ENCODE assay signal across 8 mouse cellular contexts in the genomic region with DNA sequence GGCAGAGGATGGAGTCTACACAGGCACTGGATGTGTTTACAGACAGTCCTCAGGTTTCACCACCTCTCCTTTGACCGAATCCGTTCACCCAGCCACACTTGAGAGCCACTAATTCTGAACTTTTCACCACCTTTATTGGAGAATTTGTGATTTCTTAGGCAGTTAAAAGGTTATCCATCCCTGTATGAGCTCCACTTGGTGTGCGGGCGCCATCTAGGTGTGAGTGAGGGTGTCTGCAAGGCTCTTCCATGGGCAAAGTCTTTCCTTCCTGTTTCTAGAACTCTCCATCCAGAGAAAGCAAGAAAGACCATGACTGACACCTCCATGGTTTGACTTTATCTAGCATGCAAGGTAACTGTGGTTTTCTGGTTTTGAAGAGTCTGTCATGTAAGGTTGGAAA.
A peak's percentile ranks its signal among the peaks of the same experiment; 100 is the strongest.
DNase-seq lines count a peak whose midpoint lies in the region; ATAC-seq and TF ChIP-seq lines count a peak whose summit lies in the region.

No protein-coding gene starts in this region.

- H3K27ac ChIP-seq in midbrain, embryonic 11.5 days (ENCODE audit: low read depth, low read length): no peak overlapping the region
- H3K27ac ChIP-seq in midbrain, embryonic 16.5 days (ENCODE audit: low read length): no peak overlapping the region
- no peak overlapping the region for H3K27ac ChIP-seq in cortical plate, adult 2 months (ENCODE audit: insufficient read depth, low read length)
- 0 out of 2 replicates have a peak overlapping the region, but pooled peaks have one; percentile 28 for H3K27ac ChIP-seq in kidney, embryonic 15.5 days
- H3K27ac ChIP-seq in lung, embryonic 14.5 days (ENCODE audit: low read depth): no peak overlapping the region
- no peak overlapping the region; the same call in 1 of the 2 replicates for H3K27ac ChIP-seq in stomach, postnatal 0 days (replicated peaks)

- H3K4me1 ChIP-seq in midbrain, embryonic 11.5 days (ENCODE audit: control insufficient read depth, insufficient read depth, low read length): no peaks in the 10 kb centered on the region
- no peaks in the 10 kb centered on the region for H3K4me1 ChIP-seq in midbrain, embryonic 16.5 days (ENCODE audit: control insufficient read depth, insufficient read depth, low read length)
- H3K4me1 ChIP-seq in cortical plate, adult 2 months (ENCODE audit: control insufficient read depth, insufficient read depth, low read length): no peaks in the 10 kb centered on the region
- peaks cover 32% of the 10 kb centered on the region for H3K4me1 ChIP-seq in kidney, embryonic 15.5 days
- peaks cover 9% of the 10 kb centered on the region; the same call in 1 of the 2 replicates for H3K4me1 ChIP-seq in lung, embryonic 14.5 days (ENCODE audit: insufficient read depth)
- peaks cover 10% of the 10 kb centered on the region; the same call in 1 of the 2 replicates for H3K4me1 ChIP-seq in stomach, postnatal 0 days (replicated peaks; ENCODE audit: control insufficient read depth, insufficient read depth)

- TF ChIP-seq EP300 in stomach, postnatal 0 days (optimal IDR thresholded peaks at IDR 0.05): no peak

- no peaks in the 10 kb centered on the region for H3K36me3 ChIP-seq in midbrain, embryonic 11.5 days (ENCODE audit: control insufficient read depth, insufficient read depth, low read length)
- H3K36me3 ChIP-seq in midbrain, embryonic 16.5 days (ENCODE audit: control insufficient read depth, insufficient read depth, low read length): no peaks in the 10 kb centered on the region
- H3K36me3 ChIP-seq in kidney, embryonic 15.5 days: no peaks in the 10 kb centered on the region
- H3K36me3 ChIP-seq in lung, embryonic 14.5 days (ENCODE audit: insufficient read depth): no peaks in the 10 kb centered on the region
- no peaks in the 10 kb centered on the region for H3K36me3 ChIP-seq in stomach, postnatal 0 days (ENCODE audit: control insufficient read depth, insufficient read depth, low read length)

- no peak overlapping the region for H3K4me3 ChIP-seq in midbrain, embryonic 11.5 days (ENCODE audit: low read depth, low read length)
- no peak overlapping the region for H3K4me3 ChIP-seq in midbrain, embryonic 16.5 days (ENCODE audit: low read depth, low read length)
- H3K4me3 ChIP-seq in cortical plate, adult 2 months (ENCODE audit: insufficient read depth, low read length): no peak overlapping the region
- H3K4me3 ChIP-seq in kidney, embryonic 15.5 days (replicated peaks): no peak overlapping the region
- no peak overlapping the region for H3K4me3 ChIP-seq in lung, embryonic 14.5 days (ENCODE audit: low read depth, low read length)
- H3K4me3 ChIP-seq in stomach, postnatal 0 days (ENCODE audit: low read depth, low read length): no peak overlapping the region

- no peaks in the 10 kb centered on the region for H3K9me3 ChIP-seq in midbrain, embryonic 11.5 days (ENCODE audit: control insufficient read depth, low read length)
- no peaks in the 10 kb centered on the region for H3K9me3 ChIP-seq in midbrain, embryonic 16.5 days (replicated peaks; ENCODE audit: control insufficient read depth, low read length, poor library complexity, severe bottlenecking)
- no peaks in the 10 kb centered on the region for H3K9me3 ChIP-seq in kidney, embryonic 15.5 days (replicated peaks)
- no peaks in the 10 kb centered on the region for H3K9me3 ChIP-seq in lung, embryonic 14.5 days (ENCODE audit: low read depth, low read length)
- H3K9me3 ChIP-seq in stomach, postnatal 0 days (ENCODE audit: control insufficient read depth, low read length): no peaks in the 10 kb centered on the region

- no peak for TF ChIP-seq POLR2A in cortical plate, adult 2 months (IDR thresholded peaks at IDR 0.05; ENCODE audit: extremely low read depth, insufficient read depth, low read length)

- no peak overlapping the region for H3K4me2 ChIP-seq in midbrain, embryonic 11.5 days
- no peak overlapping the region for H3K4me2 ChIP-seq in midbrain, embryonic 16.5 days (ENCODE audit: low read length)
- no peak overlapping the region for H3K4me2 ChIP-seq in kidney, embryonic 15.5 days
- no peak overlapping the region for H3K4me2 ChIP-seq in lung, embryonic 14.5 days
- no peak overlapping the region for H3K4me2 ChIP-seq in stomach, postnatal 0 days (replicated peaks; ENCODE audit: low read depth)

- peak; percentile 10 to 24 for DNase-seq in cerebellum, adult 18-20 months
- no peak for DNase-seq in cerebellum, adult 9-10 months
- DNase-seq in midbrain, embryonic 11.5 days (ENCODE audit: low spot score, missing footprints): peak; percentile 90
- DNase-seq in lung, embryonic 14.5 days: peak; percentile 83
- DNase-seq in stomach, postnatal 0 days (ENCODE audit: low spot score): peak; percentile 67

- 34% methylated on average over 4 of the region's 4 CpGs for WGBS in midbrain, embryonic 11.5 days
- WGBS in midbrain, embryonic 16.5 days: 45% methylated on average over 4 of the region's 4 CpGs
- 24% methylated on average over 4 of the region's 4 CpGs for WGBS in kidney, embryonic 15.5 days
- 21% methylated on average over 4 of the region's 4 CpGs for WGBS in lung, embryonic 14.5 days
- 23% methylated on average over 4 of the region's 4 CpGs for WGBS in stomach, postnatal 0 days

- no peak for ATAC-seq in midbrain, embryonic 11.5 days (ENCODE audit: low FRiP score)
- ATAC-seq in midbrain, embryonic 16.5 days: no peak
- no peak for ATAC-seq in kidney, embryonic 15.5 days (replicated peaks; ENCODE audit: low FRiP score)
- no peak for ATAC-seq in lung, embryonic 14.5 days (ENCODE audit: insufficient read depth)
- ATAC-seq in stomach, postnatal 0 days (ENCODE audit: low FRiP score, low TSS enrichment): no peak

- no peaks in the 10 kb centered on the region for H3K27me3 ChIP-seq in midbrain, embryonic 11.5 days (ENCODE audit: control insufficient read depth, insufficient read depth, low read length)
- H3K27me3 ChIP-seq in midbrain, embryonic 16.5 days (ENCODE audit: control insufficient read depth, insufficient read depth, low read depth, low read length): no peaks in the 10 kb centered on the region
- no peaks in the 10 kb centered on the region for H3K27me3 ChIP-seq in kidney, embryonic 15.5 days
- no peaks in the 10 kb centered on the region for H3K27me3 ChIP-seq in lung, embryonic 14.5 days (ENCODE audit: insufficient read depth, low read length)
- H3K27me3 ChIP-seq in stomach, postnatal 0 days (ENCODE audit: control insufficient read depth, insufficient read depth, low read length): no peaks in the 10 kb centered on the region

- no peak overlapping the region for H3K9ac ChIP-seq in midbrain, embryonic 11.5 days (ENCODE audit: low read length)
- H3K9ac ChIP-seq in midbrain, embryonic 16.5 days (ENCODE audit: low read depth, low read length): no peak overlapping the region
- H3K9ac ChIP-seq in kidney, embryonic 15.5 days: no peak overlapping the region
- no peak overlapping the region for H3K9ac ChIP-seq in lung, embryonic 14.5 days
- no peak overlapping the region for H3K9ac ChIP-seq in stomach, postnatal 0 days (ENCODE audit: low read length)

- peak; percentile 93 for TF ChIP-seq CTCF in cortical plate, adult 2 months (IDR thresholded peaks at IDR 0.05; ENCODE audit: extremely low read depth, insufficient read depth, low read length)
- TF ChIP-seq CTCF in lung, embryonic 14.5 days (IDR thresholded peaks at IDR 0.05; ENCODE audit: low read depth): peak; percentile 87
- TF ChIP-seq CTCF in stomach, postnatal 0 days (IDR thresholded peaks at IDR 0.05; ENCODE audit: low read depth): peak; percentile 94
